Mouse (Mus musculus): ENCODE data around the gene Pdk2. TPM values are rescaled to one million over a fixed set of nuclear protein-coding genes. Genes with fewer than 3 reads are reported as not detected.

Gene Pdk2
- total and polyA plus RNA-seq, 2 experiments from 2014 or later, result 14.1 to 30.8 TPM

DNA sequence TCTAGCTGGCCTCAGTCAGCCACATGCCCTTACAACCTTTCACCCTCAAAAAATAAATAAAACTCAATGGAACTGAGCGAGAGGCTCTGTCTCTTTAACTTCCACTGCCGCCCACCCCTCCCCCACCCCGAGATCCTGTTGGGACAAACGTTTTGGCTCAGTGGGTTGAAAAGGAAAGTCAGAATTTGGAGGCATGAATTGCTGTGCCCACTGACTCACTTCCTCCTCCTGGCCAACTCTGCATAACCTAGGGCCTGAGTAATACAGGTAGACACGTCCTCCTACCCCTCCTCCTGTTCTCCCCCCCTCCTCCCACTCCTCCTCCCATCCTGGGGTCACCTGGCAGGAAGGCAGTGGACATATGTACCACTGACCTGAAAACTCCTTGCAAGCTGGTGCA, 44.6 kb upstream of the Pdk2 start:
- Histone ChIP-seq H3K36me3 (ENCODE audit: insufficient read depth, low read length) (no peaks in the 10 kb centered on the region), H3K4me2 (ENCODE audit: low read depth, low read length, poor library complexity, severe bottlenecking) (no peak overlapping the region), H3K9ac (replicated peaks; ENCODE audit: low read length, poor library complexity, severe bottlenecking) (no peak overlapping the region), H3K4me1 (ENCODE audit: insufficient read depth, low read length) (no peaks in the 10 kb centered on the region), H3K27ac (ENCODE audit: low read depth, low read length) (no peak overlapping the region), H3K9me3 (ENCODE audit: low read length) (no peaks in the 10 kb centered on the region), H3K27me3 (ENCODE audit: insufficient read depth, low read length) (0 out of 2 replicates have a peak, but pooled peaks cover 2% of the 10 kb centered on the region), H3K4me3 (ENCODE audit: low read depth, low read length) (no peak overlapping the region)
- ATAC-seq (ENCODE audit: low FRiP score) (no peak), DNase-seq (ENCODE audit: low spot score) (no peak)
- WGBS, result 18% methylated on average over 5 of the region's 5 CpGs
- no peak for TF ChIP-seq CTCF (IDR thresholded peaks at IDR 0.05)

GRCm38 (mm10) chr11:95084811-95085382, 43.7 kb upstream of the Pdk2 start:
- H3K9ac ChIP-seq (replicated peaks; ENCODE audit: low read length, poor library complexity, severe bottlenecking), result no peak overlapping the region
- no peaks in the 10 kb centered on the region for H3K4me1 ChIP-seq (ENCODE audit: insufficient read depth, low read length)
- no peak overlapping the region for H3K4me3 ChIP-seq (ENCODE audit: low read depth, low read length)
- no peak for TF ChIP-seq CTCF (IDR thresholded peaks at IDR 0.05)
- H3K27me3 ChIP-seq (ENCODE audit: insufficient read depth, low read length), result 0 out of 2 replicates have a peak, but pooled peaks cover 2% of the 10 kb centered on the region
- no peaks in the 10 kb centered on the region for H3K36me3 ChIP-seq (ENCODE audit: insufficient read depth, low read length)
- H3K4me2 ChIP-seq (ENCODE audit: low read depth, low read length, poor library complexity, severe bottlenecking), result no peak overlapping the region
- no peak overlapping the region for H3K27ac ChIP-seq (ENCODE audit: low read depth, low read length)
- ATAC-seq (ENCODE audit: low FRiP score) (no peak), DNase-seq (ENCODE audit: low spot score) (no peak)
- 40% methylated on average over 5 of the region's 5 CpGs for WGBS
- no peaks in the 10 kb centered on the region for H3K9me3 ChIP-seq (ENCODE audit: low read length)

- H3K4me3 ChIP-seq (ENCODE audit: low read depth, low read length), result no peak overlapping the region
- no peak overlapping the region for H3K27ac ChIP-seq (ENCODE audit: low read depth, low read length)
- no peak overlapping the region for H3K4me2 ChIP-seq (ENCODE audit: low read depth, low read length, poor library complexity, severe bottlenecking)
- ATAC-seq (ENCODE audit: low FRiP score) (no peak), DNase-seq (ENCODE audit: low spot score) (no peak)
- H3K4me1 ChIP-seq (ENCODE audit: insufficient read depth, low read length), result no peaks in the 10 kb centered on the region
- H3K36me3 ChIP-seq (ENCODE audit: insufficient read depth, low read length), result no peaks in the 10 kb centered on the region
- 0 out of 2 replicates have a peak, but pooled peaks cover 2% of the 10 kb centered on the region for H3K27me3 ChIP-seq (ENCODE audit: insufficient read depth, low read length)
- WGBS, result 26% methylated on average over 4 of the region's 4 CpGs
- no peaks in the 10 kb centered on the region for H3K9me3 ChIP-seq (ENCODE audit: low read length)
- no peak for TF ChIP-seq CTCF (IDR thresholded peaks at IDR 0.05)
- H3K9ac ChIP-seq (replicated peaks; ENCODE audit: low read length, poor library complexity, severe bottlenecking), result no peak overlapping the region
Measured at GRCm38 (mm10) chr11:95084175-95084574, 43.0 kb upstream of the Pdk2 start.

- H3K27me3 ChIP-seq (ENCODE audit: insufficient read depth, low read length), result 0 out of 2 replicates have a peak, but pooled peaks cover 2% of the 10 kb centered on the region
- no peaks in the 10 kb centered on the region for H3K4me1 ChIP-seq (ENCODE audit: insufficient read depth, low read length)
- H3K27ac ChIP-seq (ENCODE audit: low read depth, low read length), result no peak overlapping the region
- no peak for DNase-seq (ENCODE audit: low spot score)
- TF ChIP-seq CTCF (IDR thresholded peaks at IDR 0.05), result no peak
- H3K4me2 ChIP-seq (ENCODE audit: low read depth, low read length, poor library complexity, severe bottlenecking), result no peak overlapping the region
- no peak overlapping the region for H3K9ac ChIP-seq (replicated peaks; ENCODE audit: low read length, poor library complexity, severe bottlenecking)
- H3K4me3 ChIP-seq (ENCODE audit: low read depth, low read length), result no peak overlapping the region
- no peaks in the 10 kb centered on the region for H3K9me3 ChIP-seq (ENCODE audit: low read length)
- 92% methylated on average over 7 of the region's 7 CpGs for WGBS
- ATAC-seq (ENCODE audit: low FRiP score), result no peak
- no peaks in the 10 kb centered on the region for H3K36me3 ChIP-seq (ENCODE audit: insufficient read depth, low read length)
Measured at GRCm38 (mm10) chr11:95082896-95083295, 41.7 kb upstream of the Pdk2 start.

DNA sequence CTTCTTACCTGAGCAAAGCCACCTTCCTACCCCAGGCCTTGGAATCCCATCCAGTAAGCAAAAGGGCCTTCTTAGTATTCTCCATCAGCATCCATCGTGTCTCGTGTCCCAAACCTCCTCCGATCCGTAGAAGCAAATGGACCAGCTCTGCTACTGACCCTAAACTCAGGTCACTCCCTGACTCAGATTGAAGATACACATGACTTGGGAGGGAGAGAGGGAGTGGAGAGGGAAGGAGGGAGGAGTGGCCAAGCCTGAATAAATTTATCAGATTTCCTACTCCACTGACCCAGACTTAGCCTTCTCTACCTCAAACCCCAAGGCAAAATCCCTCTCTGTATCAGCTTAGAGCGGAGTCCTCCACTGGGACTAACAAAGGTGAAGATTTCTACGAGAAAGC, 39.6 kb upstream of the Pdk2 start:
- Histone ChIP-seq H3K4me1 (ENCODE audit: insufficient read depth, low read length) (no peaks in the 10 kb centered on the region), H3K9me3 (ENCODE audit: low read length) (no peaks in the 10 kb centered on the region), H3K27ac (ENCODE audit: low read depth, low read length) (no peak overlapping the region), H3K36me3 (ENCODE audit: insufficient read depth, low read length) (no peaks in the 10 kb centered on the region), H3K4me3 (ENCODE audit: low read depth, low read length) (no peak overlapping the region), H3K27me3 (ENCODE audit: insufficient read depth, low read length) (0 out of 2 replicates have a peak, but pooled peaks cover 2% of the 10 kb centered on the region), H3K4me2 (ENCODE audit: low read depth, low read length, poor library complexity, severe bottlenecking) (no peak overlapping the region), H3K9ac (replicated peaks; ENCODE audit: low read length, poor library complexity, severe bottlenecking) (no peak overlapping the region)
- no peak for DNase-seq (ENCODE audit: low spot score)
- WGBS, result 83% methylated on average over 6 of the region's 6 CpGs
- no peak for ATAC-seq (ENCODE audit: low FRiP score)
- TF ChIP-seq CTCF (IDR thresholded peaks at IDR 0.05), result no peak

GRCm38 (mm10) chr11:95079256-95079875, 38.2 kb upstream of the Pdk2 start:
- no peaks in the 10 kb centered on the region for H3K9me3 ChIP-seq (ENCODE audit: low read length)
- no peak overlapping the region for H3K4me3 ChIP-seq (ENCODE audit: low read depth, low read length)
- WGBS, result 86% methylated on average over 6 of the region's 6 CpGs
- H3K4me1 ChIP-seq (ENCODE audit: insufficient read depth, low read length), result peaks cover 7% of the 10 kb centered on the region; the same call in 1 of the 2 replicates
- no peak overlapping the region for H3K4me2 ChIP-seq (ENCODE audit: low read depth, low read length, poor library complexity, severe bottlenecking)
- H3K27ac ChIP-seq (ENCODE audit: low read depth, low read length), result no peak overlapping the region
- ATAC-seq (ENCODE audit: low FRiP score), result no peak
- 0 out of 2 replicates have a peak, but pooled peaks cover 2% of the 10 kb centered on the region for H3K27me3 ChIP-seq (ENCODE audit: insufficient read depth, low read length)
- no peak overlapping the region for H3K9ac ChIP-seq (replicated peaks; ENCODE audit: low read length, poor library complexity, severe bottlenecking)
- no peak for DNase-seq (ENCODE audit: low spot score)
- TF ChIP-seq CTCF (IDR thresholded peaks at IDR 0.05), result no peak
- no peaks in the 10 kb centered on the region for H3K36me3 ChIP-seq (ENCODE audit: insufficient read depth, low read length)
